Mouse (Mus musculus) testis, postnatal 10 days (tissue): Measurements from ENCODE around the gene Upp2.

Experiments
- DNase-seq: peaks from one replicate; pipeline ENCODE4 v3.0.0; 2021; ENCODE audit warnings: low spot score

Gene Upp2

DNA sequence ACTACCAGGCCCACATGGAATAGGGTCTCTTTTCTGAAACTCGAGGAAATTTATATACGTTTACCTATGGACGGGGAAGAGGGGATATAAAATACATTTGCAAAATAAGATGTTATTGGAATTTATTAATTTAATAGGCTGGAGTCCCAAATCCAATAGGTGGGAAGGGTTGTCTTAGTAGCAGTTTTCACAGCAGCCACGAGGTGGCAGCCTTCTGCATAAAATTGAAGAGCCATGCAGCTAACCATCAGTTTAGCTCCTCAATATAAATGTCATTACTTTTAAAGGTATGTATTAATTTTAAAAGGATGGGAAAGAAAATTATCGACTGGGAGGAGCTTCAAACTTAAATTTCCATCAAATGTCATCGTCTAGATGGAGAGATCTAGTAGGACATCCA, 113.7 kb downstream of the Upp2 start:
- peak; percentile 85 for DNase-seq

DNA sequence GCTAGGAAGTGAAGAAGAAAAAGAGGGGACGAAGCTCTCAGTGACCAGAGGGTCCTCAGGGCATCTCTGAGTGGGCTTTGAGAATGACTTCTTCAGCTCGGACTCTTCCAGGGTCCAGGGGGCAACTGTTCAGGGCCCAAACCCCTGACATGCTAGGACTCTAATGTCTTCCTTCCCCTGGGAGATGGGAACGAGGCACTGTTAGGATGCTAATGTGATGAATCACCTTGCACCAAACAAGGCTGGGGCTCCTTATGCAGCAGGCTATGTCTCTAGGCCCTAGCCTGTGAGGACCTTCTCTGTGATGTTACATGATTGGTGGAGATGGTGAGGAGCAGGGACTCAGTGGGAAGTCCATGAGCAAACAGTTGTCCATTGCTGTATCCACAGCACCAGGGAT, 114.3 kb downstream of the Upp2 start:
- DNase-seq, result no peak

DNA sequence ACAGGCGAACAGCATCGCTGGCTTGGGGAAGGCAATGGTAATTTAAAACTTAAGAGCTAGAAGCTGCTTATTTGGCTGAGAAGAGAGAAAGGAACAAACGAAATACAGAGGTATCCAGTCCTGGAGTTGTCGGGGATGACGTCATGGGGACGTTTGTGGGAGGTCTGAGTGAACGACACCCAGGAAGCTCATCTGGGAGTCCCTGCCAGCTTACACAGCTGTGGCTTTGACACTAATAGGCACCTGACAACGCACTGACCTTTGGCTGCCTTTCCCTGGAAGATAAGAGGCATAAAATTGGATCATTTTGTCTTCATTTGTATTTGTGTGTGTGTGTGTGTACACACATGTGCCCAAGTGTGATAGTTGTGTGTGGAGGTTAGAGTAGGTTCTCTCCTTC, 130.4 kb downstream of the Upp2 start:
- DNase-seq, result no peak

DNA sequence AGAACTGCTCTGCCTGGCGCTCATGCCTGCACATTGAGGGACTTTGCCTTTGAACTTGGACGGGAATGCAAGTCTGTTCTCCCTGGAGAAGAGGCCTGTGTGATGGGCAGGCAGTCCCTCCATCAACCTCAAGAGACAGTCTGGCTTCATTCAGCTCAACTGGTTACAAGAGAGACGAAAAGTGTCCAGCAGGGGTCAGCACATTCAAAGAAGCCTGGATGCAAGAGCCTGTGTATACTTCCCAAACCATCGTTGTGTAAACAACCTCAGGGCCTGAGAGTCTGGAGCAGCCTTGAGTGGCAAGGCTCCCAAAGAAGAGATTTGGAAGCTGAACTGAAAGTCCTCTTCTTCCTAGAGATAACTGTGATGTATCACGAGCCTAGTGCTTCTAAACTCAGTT, 132.8 kb downstream of the Upp2 start:
- peak; percentile 88 for DNase-seq

DNA sequence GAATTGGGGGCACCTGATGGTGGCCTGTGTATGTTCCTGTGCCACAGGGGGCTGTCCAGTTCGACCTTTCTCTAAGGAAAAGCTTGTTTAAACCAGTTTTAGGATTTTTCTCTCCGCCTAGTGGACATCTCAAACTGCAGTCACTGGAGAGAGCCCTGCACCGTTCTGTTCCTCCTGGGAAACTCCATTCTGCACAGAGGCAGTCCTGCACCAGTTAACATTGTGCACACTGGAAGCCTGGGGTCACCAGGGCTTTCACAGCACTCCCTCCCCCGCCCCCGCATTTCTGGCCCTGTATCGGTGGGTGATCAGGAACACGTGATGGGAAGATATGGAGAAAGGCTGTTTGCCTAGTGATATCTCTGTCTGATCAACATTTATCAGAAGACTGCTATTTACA, 133.3 kb downstream of the Upp2 start:
- DNase-seq, result no peak

DNA sequence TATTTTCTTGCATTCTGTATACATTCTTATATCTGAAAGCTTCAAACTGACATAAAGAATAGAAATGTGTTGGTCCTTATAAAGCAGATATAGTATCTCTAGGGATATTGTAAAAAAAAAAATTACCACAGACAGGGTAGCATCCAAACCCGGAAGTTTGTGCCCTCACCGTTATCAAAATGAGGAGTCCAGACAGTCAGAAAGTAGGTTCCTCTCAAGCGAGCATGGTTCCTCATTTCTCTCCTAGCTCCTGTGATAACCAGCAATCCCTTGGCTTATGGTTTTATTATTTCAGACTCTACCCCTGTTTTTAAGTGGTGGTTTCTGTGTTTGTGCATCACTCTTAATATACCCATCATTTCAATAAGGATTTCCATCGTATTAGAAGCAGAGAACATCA, 134.5 kb downstream of the Upp2 start:
- DNase-seq, result no peak

DNA sequence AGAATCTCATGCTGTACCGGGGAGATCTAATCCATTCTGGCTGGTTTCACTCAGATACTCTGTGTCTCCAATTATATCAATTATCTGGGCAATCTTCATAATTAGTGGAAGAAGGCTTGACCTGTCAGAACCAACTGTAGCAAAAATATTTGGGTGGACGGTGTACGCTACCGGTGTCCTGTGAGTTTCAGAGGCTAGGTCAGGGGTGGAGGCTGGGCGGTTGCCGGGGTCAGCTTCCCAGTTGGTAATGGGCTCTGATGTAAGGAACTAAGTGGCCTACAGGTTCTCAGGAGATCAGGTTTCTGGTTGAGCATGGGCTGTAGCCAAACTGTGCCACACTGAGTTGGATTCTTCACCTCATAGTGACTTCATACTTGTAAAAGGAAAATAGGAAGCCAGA, 136.1 kb downstream of the Upp2 start:
- DNase-seq, result no peak

DNA sequence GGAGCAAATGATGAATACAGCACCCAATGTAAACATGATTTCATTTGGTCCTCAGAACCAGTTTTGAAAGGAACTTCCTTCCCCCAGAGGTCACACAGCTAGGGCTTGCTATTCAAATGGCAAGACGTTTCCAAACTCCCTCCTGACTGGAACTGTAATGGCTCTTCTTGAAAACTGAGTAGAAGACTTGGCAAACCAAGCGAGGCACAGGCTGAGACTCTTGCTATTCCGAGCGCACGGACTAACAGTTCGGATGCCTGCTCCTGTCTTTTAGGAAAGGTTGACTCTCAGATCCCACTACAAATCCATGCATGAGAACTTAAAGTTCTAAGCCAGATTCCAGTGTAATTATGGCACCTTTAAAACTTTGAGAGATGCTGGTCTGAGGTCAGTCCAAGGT, 136.5 kb downstream of the Upp2 start:
- DNase-seq, result no peak

DNA sequence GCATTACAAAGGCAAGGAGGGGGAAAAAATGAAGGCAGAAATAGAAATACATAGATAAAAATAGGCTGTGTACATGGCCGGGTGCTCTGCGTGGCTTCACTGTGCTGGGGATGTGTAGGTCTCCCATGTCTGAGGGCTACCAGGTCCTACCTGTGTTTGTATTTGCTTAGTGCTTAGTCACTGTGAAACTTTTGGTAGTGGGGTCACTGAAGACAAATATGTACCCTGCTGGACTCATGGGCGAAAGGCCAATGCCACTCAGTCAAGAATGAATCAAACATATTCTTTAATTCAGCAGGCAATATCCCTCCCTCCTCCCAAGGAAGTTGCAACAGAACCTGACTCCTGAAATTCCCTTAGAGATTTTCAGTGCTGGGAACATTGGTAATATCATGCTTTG, 137.5 kb downstream of the Upp2 start:
- no peak for DNase-seq

DNA sequence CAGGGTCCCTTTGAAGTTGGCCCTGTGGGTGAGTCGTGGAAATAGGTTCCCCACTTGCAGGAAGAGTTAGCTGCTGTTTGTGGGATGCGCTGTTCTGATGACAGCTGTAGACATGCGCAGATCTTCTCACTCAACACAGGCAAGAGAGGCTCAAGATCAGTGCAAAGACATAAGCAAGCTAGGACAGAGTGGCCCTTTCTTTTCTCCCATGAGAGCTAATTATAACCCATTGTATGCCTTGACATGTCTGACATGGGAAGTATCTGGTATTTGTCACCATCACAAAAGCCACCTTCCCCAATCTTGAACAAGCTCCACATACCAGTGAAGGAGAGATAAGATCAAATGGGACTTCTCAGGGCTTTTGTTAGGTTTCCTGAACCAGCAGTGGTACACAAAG, 140.6 kb downstream of the Upp2 start:
- DNase-seq, result no peak

DNA sequence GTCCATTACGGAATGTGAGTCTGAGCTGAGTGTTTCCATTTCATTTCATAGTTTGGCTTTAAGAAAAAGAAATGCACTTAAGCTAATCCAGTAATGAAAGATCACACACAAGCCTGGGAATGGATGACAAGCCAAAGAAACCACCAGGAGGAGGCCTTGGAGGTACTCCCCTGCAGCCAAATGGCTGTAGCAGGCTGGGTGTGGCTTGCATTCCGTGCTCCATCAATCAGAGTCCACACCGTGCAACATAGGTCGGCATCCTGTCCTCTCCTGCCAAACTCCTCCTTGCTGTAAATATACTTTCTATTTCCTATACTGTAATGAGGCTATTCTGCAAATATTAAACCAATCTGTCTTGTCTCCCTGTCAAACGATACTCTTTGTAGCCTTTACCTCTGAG, 143.1 kb downstream of the Upp2 start:
- no peak for DNase-seq

DNA sequence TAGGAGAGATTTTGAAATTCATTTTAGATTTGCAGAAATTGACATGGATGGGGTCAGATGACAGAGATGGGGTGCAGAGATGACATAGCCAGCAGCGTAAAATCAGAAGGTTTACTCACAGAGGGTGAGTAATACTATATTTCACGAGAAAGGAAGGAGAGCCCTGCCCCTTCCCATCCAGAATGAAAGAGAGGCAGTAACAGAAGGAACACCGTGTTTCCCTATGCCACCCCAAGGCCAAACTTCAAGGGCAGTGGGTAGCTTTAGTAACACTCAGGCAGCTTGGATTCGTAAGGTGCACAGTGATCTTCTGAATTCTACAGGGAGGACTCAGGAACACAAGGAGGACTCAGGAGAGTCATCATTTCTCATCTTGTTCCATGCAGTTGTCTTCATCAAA, 144.0 kb downstream of the Upp2 start:
- DNase-seq, result no peak

DNA sequence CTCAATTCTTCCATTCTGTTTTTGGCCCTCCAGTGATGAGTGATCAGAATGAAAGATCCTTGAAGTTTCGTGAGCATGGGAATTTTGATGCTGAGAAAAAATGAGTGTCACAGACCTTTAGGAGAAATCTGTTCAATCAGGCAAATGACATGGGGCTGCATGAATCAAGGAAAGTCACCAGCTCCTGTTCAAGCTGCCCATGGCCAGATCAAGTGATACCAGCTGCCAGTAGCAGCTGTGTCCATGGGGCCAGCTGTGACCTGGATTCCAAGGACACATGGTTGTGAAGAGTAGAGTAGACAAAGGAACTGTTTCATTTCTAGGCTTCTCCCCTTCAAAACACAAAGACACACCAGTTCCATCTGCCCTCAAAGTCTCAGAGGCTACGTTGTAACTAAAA, 144.4 kb downstream of the Upp2 start:
- no peak for DNase-seq

DNA sequence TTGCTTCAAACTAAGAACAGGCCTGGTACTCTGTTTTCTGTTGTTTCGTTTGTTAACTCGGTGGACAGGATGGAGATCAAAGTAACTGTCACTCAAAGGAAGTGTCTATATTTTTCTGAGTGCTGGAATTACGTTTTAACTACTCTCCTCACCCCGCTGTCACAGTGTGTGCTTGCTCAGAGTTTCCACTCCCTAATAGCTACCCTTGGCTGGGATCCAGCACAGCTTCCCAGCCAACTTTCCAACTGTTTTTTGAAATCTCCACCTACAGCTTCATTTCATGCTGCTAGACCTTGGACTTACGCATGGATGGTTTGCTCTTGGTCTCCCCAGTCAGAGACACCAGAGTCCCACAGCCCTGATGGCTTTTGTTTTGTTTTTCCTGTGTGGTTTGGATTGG, 144.8 kb downstream of the Upp2 start:
- DNase-seq, result peak; percentile 81

DNA sequence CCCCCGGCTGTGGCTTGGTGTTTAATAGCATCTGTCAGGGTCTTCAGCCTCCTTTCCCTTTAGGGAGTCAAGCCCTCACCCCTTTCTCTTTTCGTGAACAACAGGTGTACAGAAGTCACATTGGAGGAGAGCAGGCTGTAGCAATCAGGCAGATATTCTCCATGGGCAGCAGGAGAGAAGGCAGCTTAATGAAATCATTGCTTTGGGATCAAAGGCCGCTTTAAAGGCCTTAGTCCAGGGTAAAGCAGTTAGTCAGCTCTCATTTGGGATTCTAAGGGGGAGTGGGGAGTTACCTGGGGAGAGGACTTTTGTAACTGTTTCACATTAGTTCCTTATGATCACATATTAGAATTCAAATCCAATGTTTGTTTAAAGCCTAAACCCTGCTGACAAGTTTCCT, 150.8 kb downstream of the Upp2 start:
- DNase-seq, result no peak

DNA sequence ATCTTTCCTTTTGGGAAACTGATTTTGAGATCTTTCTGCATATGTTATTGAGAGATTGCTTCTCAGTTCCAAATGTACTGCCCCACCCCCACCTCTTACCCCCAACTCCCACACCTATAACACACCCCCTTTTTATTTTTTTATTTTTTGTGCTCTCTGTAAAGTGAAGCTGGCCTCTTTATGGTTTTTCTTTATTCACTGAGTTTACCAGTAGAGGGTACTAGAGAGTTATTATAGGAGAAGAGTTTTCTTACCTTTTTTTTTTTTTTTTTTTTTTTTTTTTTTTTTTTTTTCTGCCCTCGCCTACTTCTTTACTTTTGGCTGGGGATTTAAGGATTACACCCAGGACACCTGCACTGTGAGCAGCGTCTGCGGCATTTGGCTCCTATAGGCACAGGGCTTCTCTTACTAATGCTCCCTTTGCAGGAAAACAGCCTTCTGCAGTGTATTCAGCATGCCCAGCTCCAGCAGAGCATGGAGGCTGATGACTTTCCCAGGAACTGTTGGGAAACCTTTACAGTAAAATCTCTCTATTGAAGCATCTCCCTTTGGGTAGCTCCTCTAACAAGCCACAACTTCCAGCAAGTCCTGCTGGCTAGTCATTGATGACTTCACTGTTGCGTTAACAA, 170.2 kb downstream of the Upp2 start:
- no peak for DNase-seq

DNA sequence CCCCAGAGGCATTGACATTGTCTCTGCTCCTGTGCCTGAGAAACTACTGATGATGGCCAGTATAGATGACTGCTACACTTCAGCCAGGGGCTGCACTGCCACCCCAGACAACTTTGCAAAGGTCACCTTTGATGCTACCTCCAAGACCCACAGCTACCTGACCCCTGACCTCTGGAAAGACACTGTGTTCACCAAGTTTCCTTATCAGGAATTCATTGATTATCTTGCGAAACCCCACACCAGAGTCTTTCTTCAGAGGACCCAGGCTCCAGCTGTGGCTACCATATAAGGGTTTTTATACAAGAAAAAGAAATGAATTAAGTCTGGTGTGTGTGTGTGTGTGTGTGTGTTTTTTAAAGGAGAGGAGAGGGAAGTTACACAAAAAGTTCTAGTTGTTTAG, 174.1 kb downstream of the Upp2 start:
- DNase-seq, result no peak

DNA sequence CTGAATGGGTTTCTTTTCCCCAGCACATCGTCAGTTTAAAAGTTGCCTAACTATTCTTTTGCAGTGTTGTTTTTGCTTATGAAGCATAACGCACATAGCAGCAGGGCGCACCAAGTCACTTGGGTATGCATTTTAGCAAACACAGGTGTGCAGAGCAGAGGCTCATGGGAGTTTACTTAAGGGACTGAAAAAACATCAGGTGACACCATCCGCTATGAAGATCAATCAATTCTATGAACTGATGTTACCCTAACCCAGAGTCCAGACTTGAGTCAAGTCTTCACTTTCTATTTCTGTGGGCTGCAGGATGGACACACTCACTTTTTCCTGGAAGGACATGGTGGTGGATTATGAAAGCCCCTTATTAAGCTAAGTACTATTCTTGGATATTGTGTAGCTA, 174.9 kb downstream of the Upp2 start:
- no peak for DNase-seq

DNA sequence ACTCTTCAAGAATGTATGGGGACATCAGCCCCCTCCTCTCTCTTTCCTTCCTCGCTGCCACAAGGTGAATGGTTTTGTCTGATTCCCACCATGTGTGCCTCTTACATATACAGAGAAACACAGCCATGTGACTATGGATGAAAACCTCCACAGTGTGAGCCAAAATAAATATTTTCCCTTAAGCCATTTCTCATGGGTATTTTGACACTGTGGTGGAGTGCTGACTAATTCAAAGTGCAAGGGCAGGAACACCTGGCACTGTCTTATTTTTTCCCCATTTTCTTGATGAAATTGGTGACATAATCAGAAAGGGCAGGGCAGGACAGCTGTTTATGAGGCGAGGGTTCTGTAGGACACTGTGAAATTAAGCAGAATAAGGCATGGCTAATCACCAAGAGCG, 176.3 kb downstream of the Upp2 start:
- no peak for DNase-seq

DNA sequence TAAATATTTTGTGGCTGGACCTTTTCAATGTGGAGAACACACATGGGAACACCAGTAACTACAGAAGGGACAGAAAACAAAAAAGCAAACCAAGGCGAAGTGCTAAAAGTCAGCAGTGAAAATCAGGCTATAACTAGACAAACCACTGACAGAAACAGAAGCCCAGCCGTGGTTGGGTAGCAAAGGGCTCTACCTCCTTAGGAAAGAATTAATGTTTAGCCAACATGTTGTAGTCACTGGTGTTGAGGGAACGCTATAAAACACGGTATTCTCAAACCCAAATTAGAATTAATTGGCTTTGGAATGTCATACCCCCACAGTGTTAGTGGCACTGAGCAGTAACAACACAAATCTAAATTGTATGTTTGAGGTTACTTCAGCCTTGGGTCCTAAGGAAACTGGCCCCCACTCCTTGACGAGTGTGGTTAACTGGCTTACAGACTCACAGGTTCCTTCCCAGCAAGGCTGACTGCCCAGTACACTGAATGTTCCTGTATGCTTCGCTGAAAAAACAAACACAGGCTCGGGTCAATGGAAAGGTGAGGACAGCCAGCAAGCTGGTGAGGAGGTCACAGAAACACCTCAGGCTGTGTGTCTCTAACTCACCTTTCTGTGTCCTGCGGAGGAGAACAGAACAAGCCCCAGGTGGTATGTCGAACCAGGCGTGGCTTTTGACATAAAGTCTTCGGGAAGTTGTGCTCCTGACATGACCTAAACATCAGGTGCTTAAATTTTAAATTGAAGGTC, 180.6 kb downstream of the Upp2 start:
- no peak for DNase-seq

DNA sequence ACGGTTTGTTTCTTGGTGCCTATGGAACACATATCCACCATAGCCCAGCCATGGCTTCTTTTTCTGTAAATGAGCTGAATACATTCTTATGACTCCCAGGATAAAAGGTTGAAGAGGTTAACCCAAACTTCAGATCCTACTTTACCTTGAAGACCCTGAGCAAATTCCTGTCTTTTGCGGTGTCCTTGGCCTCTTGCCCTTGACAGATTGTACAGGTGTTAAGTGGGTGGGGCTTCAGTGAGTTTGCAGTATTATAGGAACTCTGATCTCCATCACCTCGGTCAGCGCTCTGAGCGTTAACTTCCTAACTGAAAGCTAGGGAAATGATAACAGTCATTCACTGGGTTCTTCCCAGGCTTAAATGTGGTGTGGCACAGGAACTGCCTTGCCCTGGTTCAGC, 181.2 kb downstream of the Upp2 start:
- DNase-seq, result no peak

DNA sequence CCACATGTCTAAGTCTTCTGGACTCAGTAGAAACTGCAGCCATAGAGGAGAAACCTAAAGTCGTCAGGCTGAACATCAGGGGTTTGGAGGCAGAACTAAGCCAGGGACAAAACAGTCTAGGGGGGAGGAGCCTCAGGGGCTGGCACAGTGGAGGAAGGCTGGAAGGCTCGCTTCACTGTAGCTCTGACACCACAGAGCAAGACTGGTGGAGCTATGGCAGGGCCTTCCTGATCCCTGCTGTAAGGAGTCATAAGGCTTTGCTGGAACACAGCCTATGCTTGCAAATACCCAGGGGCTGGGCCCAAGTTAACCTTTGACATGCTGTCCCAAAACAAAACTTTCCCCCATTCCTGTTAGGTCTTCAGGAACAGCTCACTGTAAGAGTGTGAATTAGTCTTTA, 185.8 kb downstream of the Upp2 start:
- DNase-seq, result no peak

DNA sequence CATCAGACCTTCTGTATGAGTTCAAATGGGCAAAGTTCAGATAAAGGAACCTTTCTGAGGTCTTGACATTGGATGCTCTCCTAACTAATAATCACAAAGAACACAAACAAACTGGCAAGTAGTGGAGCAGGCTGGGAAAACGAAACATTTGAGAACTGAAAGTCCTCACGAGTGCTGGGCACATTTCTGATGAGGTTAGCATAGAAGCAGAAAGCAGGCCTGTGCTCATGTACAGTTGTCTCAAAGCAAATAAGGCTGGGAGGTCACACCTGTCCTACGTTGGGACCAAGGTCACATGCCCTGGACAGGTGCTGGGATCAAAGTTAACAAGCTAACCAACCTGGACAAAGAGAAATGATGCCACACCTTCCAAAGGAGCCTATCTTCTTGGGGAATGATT, 187.6 kb downstream of the Upp2 start:
- no peak for DNase-seq

DNA sequence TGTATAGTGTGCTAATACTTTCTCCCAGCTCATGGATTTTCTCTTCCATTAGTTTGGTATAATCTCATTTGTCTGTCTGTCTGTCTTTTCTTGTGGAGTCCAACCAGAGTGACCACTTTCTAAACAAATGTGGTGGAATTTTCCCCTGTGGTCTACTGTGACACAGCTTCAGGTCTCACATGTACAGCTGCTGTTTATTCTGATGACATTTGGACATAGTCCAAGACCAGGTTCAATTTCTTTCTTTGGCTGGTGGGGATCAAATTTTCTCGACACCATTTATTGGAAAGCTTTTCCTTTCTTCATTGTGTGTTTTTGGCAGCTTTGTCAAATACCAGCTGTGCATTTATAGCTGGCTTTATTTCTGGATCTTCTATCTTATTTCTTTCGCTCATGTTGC, 191.0 kb downstream of the Upp2 start:
- no peak for DNase-seq
